In genomic region chr2:30691857-30692560, GRCm38 (mm10) we compare ENCODE assay signal across 8 mouse cellular contexts.
DNase-seq lines count a peak whose midpoint lies in the region; ATAC-seq and TF ChIP-seq lines count a peak whose summit lies in the region.

No protein-coding gene starts in this region.

- intact Hi-C loops in gastrocnemius, adult 2 months (cut with DNase I) = no loop called here

- peak overlapping the region; percentile 94 for H3K27ac ChIP-seq in gastrocnemius, adult 2 months
- H3K27ac ChIP-seq in embryonic facial prominence, embryonic 12.5 days = peak overlapping the region; percentile 99
- peak overlapping the region; percentile 90 for H3K27ac ChIP-seq in kidney, adult 2 months (ENCODE audit: insufficient read depth, low read depth, low read length)
- H3K27ac ChIP-seq in limb, embryonic 10.5 days = peak overlapping the region; percentile 98
- peak overlapping the region; percentile 99 for H3K27ac ChIP-seq in midbrain, embryonic 15.5 days

- no peaks in the 10 kb centered on the region for H3K36me3 ChIP-seq in embryonic facial prominence, embryonic 12.5 days
- no peaks in the 10 kb centered on the region for H3K36me3 ChIP-seq in kidney, adult 2 months (ENCODE audit: control insufficient read depth, insufficient read depth, low read length)
- no peaks in the 10 kb centered on the region for H3K36me3 ChIP-seq in limb, embryonic 10.5 days
- no peaks in the 10 kb centered on the region for H3K36me3 ChIP-seq in midbrain, embryonic 15.5 days (replicated peaks)

- peak overlapping the region; percentile 52; the same call in 1 of the 2 replicates for H3K9ac ChIP-seq in embryonic facial prominence, embryonic 12.5 days
- peak overlapping the region; percentile 27; the same call in 1 of the 2 replicates for H3K9ac ChIP-seq in midbrain, embryonic 15.5 days

- 6% methylated on average over 11 of the region's 11 CpGs for WGBS in embryonic facial prominence, embryonic 12.5 days
- WGBS in kidney, adult 2 months = 33% methylated on average over 11 of the region's 11 CpGs
- WGBS in limb, embryonic 10.5 days = 3% methylated on average over 11 of the region's 11 CpGs
- WGBS in midbrain, embryonic 15.5 days = 4% methylated on average over 11 of the region's 11 CpGs

- DNase-seq in gastrocnemius, adult 2 months = peak; percentile 85
- no peak for DNase-seq in gastrocnemius, adult 18-20 months (ENCODE audit: low spot score)
- DNase-seq in heart, adult 9 months (ENCODE audit: low spot score in 2 of 2) = peak; percentile 66 to 76
- DNase-seq in kidney, adult 2 months = peak; percentile 76
- DNase-seq in limb, embryonic 10.5 days (ENCODE audit: low spot score) = peak; percentile 57
- peak; percentile 83 for DNase-seq in testis, postnatal 10 days (ENCODE audit: low spot score)

- no peaks in the 10 kb centered on the region for H3K9me3 ChIP-seq in embryonic facial prominence, embryonic 12.5 days
- no peaks in the 10 kb centered on the region for H3K9me3 ChIP-seq in limb, embryonic 10.5 days (replicated peaks)
- no peaks in the 10 kb centered on the region for H3K9me3 ChIP-seq in midbrain, embryonic 15.5 days

- no peak for TF ChIP-seq POLR2A in kidney, adult 2 months (IDR thresholded peaks at IDR 0.05; ENCODE audit: low read depth, low read length)

- H3K4me1 ChIP-seq in embryonic facial prominence, embryonic 12.5 days = peaks cover 64% of the 10 kb centered on the region
- H3K4me1 ChIP-seq in kidney, adult 2 months (ENCODE audit: control insufficient read depth, insufficient read depth, low read length) = peaks cover 36% of the 10 kb centered on the region
- peaks cover 78% of the 10 kb centered on the region for H3K4me1 ChIP-seq in limb, embryonic 10.5 days
- peaks cover 57% of the 10 kb centered on the region for H3K4me1 ChIP-seq in midbrain, embryonic 15.5 days

- H3K4me3 ChIP-seq in gastrocnemius, adult 2 months = peak overlapping the region; percentile 77; the same call in 1 of the 2 replicates
- peak overlapping the region; percentile 37; the same call in 1 of the 2 replicates for H3K4me3 ChIP-seq in embryonic facial prominence, embryonic 12.5 days
- no peak overlapping the region for H3K4me3 ChIP-seq in kidney, adult 2 months (ENCODE audit: insufficient read depth, low read depth, low read length)
- H3K4me3 ChIP-seq in limb, embryonic 10.5 days = peak overlapping the region; percentile 55
- no peak overlapping the region for H3K4me3 ChIP-seq in midbrain, embryonic 15.5 days

- H3K4me2 ChIP-seq in embryonic facial prominence, embryonic 12.5 days (replicated peaks) = peak overlapping the region; percentile 55
- peak overlapping the region; percentile 49 for H3K4me2 ChIP-seq in midbrain, embryonic 15.5 days

- no peaks in the 10 kb centered on the region for H3K27me3 ChIP-seq in embryonic facial prominence, embryonic 12.5 days
- no peaks in the 10 kb centered on the region for H3K27me3 ChIP-seq in kidney, adult 2 months (replicated peaks; ENCODE audit: control insufficient read depth, insufficient read depth, low read length)
- no peaks in the 10 kb centered on the region for H3K27me3 ChIP-seq in limb, embryonic 10.5 days (ENCODE audit: low read depth, poor library complexity, severe bottlenecking)
- H3K27me3 ChIP-seq in midbrain, embryonic 15.5 days (replicated peaks) = no peaks in the 10 kb centered on the region

- ATAC-seq in embryonic facial prominence, embryonic 12.5 days (ENCODE audit: insufficient number of reproducible peaks, insufficient read depth, low FRiP score, low TSS enrichment) = no peak
- ATAC-seq in midbrain, embryonic 15.5 days (replicated peaks) = peak; percentile 24

- no peak for TF ChIP-seq CTCF in gastrocnemius, adult 2 months (IDR thresholded peaks at IDR 0.05)
- TF ChIP-seq CTCF in kidney, adult 2 months (conservative IDR thresholded peaks at IDR 0.05; ENCODE audit: insufficient read depth, insufficient read length, low read depth, low read length) = no peak

Comparison
In these comparisons a context has a peak if more than half of its experiments do, and no peak if none do; other contexts are left out.
1. H3K4me3 ChIP-seq: peak in gastrocnemius, adult 2 months (single experiment), embryonic facial prominence, embryonic 12.5 days (single experiment) and limb, embryonic 10.5 days (single experiment); none in kidney, adult 2 months (single experiment) and midbrain, embryonic 15.5 days (single experiment).
2. Peak in every context shown above with its lines, with median percentiles within 50 percentile points of each other: H3K27ac ChIP-seq.